Mouse (Mus musculus) monocyte, adult 5-6 weeks (primary cell): ENCODE measurements at regions not wholly inside any gene's neighbourhood (a gene's known extent, or its start where the extent isn't known, plus 50 kb on each side); places are given as distances from the start of the nearest gene placed in this dataset.

Experiments
- ATAC-seq: fragments of 153-309, 156-312 bp; replicated peaks from 2 replicates; pipeline ENCODE4 v1.8.0; 2017; ENCODE audit warnings: mild to moderate bottlenecking; ENCODE audit not compliant: low TSS enrichment, insufficient number of reproducible peaks, severe bottlenecking, poor library complexity, low FRiP score

DNA sequence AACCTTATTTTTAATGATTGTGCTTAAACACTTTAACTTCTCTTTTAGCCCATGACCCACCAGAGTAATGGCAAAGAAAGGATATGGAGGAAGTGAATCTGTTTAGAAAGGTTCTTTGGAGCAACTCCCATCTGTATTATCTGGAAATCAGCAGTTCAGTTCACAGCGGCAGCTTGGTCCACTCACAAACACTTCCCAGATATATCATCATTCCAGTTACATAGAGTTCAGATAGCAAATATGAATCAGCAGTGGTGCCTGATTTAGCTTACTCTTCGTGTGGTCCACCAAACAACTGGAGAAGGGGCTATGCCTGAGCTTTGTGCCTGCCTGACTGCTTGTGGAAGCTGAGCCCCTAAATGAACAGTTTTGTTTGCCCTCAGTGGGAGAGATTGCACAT, 1385.9 kb upstream of the Zeb2 start:
- no peak for ATAC-seq

DNA sequence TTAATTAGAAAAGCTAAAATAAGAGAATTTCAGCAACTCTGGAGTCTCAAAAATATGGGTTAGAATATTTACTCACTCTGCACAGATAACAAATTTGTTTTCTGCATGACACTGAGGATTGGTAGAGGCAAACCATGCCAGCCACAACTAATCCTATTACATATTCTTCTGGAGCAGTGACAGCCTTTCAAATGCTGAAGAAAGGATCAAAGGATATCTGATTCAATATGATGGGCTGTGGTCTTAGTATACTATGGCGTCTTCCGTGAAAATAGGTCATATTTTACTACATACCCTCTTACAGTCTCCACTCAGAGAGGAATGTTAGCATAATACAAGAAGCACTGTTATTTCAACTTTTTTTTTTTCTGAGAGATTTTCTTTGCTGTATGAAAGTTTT, 1375.1 kb upstream of the Zeb2 start:
- ATAC-seq: no peak

DNA sequence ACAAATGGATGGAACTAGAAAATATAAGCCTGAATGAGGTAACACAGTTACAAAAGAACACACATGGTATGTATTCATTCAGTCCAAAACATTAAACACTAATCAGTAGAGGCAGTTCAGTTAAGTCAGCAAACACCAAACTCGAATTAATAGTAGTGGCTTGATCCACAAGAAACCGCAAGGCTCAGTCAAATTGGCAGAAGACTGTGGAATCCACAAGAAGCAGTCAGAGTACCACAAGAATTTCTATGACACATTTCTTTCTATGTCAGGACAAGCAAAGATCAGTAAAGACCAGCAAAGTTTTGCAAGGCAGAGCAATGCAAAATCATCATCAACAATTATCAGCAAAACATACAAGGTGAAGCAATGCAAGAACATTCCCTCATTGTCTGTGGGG, 1373.9 kb upstream of the Zeb2 start:
- ATAC-seq: no peak

DNA sequence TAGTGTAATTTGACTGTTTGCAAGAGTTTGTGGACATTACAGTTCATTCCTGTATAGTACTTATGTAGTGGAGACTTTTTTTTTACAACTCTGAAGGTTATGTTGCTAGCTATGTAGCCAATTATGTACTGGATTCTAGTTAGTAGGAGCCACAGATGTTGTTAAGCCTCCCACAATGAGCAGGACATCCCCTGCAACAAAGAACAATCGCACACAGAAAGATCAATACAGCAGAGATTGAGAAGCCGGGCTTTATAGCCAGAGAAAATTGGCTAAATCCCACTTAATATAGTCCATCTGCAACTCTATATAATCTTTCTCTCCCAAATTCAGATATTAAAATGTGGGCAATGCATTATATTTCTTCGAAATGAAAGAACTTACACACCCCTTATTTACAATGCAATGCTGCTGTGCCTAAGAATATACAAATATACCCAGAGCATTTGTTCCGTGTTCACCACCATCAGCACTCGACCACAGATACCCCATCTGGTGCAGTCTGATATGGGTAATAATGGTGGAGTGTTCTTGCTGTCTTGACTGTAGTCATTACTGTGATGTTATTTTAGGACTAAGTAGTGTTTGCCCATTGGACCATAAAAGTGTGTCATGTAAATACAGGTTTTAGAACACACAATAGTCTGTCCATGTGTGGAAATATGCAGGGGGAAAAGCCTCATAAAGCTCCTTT, 1351.9 kb upstream of the Zeb2 start:
- no peak for ATAC-seq

DNA sequence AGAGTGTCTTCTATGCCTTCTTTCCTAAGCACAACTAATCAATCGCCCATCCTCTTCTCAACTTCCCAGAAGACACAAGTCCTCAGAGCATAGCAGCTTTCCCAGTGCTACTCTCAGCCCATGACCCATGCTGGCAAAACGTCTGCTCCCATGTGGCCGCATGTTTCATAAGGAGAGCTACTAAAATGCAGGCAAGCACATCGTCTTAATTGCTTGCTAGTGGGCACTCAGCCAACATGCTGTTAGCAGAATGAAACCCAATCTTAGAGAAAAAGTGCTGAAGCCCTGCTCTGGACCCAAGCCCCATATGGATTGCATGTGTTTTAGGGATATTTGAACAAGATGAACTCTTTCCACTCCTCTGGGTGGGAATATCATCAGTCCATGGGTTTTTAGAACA, 1348.2 kb upstream of the Zeb2 start:
- no peak for ATAC-seq

DNA sequence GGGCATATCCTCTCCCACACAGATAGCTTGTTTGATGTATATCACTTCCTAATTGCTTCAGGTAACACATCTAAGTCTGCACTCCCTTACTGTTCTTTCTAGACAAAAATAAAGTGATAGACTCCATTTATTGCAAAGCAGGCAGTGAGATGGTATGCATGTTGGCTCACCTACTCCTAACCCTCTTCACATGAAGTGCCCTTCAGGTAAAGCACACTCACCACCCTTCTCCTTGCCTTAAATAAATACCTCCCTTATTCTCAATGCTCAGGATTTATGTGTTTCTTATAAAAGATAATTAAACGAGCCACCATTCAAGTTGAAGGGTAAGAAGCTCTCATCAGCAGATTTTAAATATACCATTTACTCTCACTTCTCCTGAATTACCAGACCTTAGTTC, 1347.7 kb upstream of the Zeb2 start:
- ATAC-seq: no peak

DNA sequence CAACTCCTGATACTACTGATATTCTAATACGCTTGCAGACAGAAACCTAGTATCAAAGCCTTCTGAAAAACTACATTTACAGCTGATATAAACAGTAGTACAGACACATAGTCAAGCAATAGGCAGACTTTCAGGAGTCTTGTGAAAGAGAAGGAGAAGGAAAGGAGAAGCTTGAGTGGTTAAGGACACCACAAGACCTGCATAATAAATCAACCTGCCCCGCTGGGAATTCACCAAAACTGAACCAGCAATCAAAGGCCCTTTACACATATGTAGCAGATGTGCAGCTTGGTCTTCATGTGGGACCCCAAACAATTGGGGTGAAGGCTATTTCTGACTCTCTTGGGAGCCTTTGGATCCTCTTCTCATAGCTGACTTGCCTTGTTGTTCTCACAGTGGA, 1345.5 kb upstream of the Zeb2 start:
- ATAC-seq: no peak

DNA sequence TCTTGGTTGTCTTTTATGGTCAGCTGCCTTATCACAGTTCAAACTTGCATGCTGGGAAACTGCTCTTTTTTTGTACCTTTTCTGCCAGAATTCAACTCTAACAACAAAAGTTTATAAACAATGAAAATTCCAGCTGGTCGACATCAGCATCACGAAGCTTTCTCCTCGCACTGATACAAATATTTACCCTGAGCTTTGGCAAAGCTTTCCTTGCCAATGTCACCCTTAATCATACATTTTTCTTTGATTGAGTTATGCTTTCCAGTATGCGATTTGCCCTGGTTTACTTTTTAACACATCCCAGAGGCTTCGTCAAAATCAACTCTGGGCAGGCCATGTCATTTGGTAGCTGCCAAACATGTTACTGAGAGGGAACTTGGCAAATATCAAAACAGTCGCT, 1333.5 kb upstream of the Zeb2 start:
- ATAC-seq: no peak

DNA sequence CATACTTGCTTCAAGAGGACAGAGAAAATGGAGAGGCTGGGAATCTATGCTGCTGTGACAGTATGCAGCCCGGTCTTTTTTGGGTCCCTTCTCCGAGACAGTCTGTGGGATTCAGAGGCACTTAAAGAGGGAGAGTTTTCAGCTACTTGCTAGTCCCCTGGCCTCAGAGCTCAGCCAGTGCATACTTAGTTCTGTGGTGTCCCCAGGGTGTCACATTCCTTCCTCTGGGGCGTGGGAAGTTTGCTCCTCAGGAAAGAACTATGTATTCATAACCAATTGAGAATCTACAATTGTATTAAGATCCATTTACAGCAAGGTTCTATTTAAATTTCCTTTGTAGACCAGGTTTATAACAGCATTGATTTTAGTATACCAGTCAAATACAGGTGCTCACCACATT, 1328.1 kb upstream of the Zeb2 start:
- no peak for ATAC-seq

DNA sequence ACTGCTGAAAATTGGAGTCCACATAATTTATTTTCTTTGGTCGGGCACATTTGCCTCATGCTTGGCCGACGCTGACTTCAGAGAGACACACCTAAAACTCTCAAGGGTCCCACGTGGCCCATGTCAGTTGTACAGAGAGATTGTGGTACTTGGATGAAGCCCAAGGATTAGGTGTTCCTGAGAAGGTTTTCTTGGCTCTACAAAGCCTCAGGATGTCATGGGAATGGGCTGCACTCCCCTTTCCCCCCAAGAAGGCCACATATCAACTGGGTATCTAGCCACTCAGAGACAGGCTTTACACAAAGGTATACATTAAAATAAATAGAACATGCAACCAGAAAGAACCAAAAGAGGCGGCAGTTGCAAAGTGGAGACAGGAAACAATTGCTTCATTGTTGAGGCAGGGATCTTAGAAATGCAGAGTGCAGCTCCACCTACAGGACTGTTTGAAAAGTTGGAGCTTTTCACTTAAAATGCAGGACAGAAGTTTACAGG, 1326.5 kb upstream of the Zeb2 start:
- ATAC-seq: peak; percentile 69

DNA sequence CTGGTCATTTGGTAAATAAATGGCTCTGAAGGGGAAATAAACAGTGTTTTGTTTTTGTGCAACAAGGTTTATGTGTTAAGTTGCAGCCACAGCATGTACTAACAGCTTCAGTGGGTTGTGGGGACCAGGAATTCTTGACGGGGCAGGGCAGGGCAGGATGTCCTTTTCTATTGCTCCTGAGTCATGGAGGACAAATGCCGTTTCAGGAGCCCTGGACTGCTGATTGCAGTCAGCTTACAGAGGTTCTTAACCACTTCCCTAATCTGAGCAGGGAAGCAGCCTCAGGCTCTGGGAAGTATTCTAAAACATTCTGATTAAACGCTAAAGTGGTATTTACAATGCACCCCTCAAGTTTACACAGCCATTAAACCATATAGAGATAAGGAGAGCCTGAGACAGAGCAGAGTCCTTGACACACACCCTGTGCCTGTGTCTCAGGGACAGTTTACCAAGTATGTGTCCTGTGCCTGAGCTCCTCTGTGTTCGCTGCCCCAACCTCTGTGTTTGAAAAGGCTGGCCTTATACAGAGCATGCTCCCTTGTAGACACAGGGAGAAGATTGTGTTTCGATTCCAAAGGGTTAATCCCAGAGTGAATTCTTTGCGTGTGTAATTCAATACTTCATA, 1326.0 kb upstream of the Zeb2 start:
- ATAC-seq: peak; percentile 57; the same call in 1 of the 2 replicates

DNA sequence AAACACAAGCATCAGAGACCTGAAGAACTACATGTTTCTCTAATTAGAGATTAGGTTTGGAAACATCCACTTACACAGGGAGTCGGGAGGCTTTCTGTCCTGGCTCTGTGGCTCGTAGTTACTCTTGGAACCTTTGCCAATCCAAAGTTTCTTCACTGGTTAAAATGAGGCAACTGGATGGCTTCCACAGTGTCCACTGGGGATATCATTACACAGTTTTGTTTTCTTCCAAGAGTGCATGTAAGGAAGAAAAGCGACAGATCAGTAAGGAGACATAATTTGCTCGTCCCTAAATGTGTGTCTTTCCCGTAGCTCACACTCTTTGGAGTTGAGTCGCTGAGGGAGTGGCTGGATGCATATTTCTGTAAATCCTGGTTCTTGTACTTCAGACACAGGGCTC, 1325.4 kb upstream of the Zeb2 start:
- no peak for ATAC-seq

DNA sequence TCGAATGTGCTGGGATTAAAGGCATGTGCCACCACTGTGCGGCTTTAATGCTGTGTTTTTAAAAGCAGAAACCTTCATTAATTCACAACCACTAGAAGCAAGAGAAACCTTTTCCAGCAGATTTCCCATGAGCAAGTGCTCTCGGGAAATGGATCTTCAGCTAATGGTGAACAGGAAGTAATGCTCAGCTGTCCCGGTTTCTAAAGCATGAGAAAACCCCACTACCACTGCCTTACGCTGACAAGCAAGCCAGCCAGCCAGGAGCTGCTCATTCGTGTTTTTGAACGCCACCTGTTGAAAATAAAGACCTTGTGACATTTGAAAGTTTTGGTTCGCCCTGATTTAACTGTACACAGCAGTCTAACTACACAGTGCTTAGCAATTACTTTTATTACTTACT, 1324.7 kb upstream of the Zeb2 start:
- no peak for ATAC-seq

DNA sequence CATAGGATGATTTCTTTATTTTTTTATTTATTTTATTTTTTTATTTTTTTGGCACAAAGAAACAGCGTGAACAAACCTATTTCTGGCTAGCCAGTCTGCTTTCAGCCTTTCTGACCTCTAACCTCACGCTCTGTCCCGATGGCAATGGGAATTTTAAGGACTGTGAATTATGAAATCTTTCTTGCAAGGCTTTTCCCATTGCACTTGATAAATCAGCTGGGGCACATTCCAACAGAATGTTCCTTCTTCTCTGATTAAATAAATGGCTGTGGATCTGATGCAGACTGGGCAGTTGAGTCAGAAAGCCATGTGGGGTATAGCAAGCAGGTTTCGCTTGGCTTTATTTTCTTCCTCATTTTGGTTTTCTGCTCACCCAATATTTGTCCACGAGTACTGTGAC, 1324.2 kb upstream of the Zeb2 start:
- ATAC-seq: no peak

DNA sequence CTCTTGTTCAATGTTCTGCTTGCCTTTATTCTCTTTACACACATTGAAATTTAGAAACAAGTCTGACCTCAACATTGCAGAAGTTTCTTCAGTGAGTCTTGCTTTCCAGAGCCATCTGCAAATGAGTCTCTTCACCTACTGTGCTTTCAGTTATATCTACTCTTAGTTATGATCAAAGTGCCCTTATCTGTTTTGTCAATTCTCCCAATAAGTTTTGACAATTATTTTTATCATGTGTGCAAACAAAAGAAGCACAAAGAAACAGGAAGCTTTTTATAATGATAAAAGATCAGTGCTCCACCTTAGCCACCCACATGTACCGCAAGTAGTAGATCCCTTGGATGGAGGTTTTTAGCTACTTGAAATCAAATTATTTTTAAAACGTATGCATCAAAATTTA, 1322.8 kb upstream of the Zeb2 start:
- ATAC-seq: no peak

DNA sequence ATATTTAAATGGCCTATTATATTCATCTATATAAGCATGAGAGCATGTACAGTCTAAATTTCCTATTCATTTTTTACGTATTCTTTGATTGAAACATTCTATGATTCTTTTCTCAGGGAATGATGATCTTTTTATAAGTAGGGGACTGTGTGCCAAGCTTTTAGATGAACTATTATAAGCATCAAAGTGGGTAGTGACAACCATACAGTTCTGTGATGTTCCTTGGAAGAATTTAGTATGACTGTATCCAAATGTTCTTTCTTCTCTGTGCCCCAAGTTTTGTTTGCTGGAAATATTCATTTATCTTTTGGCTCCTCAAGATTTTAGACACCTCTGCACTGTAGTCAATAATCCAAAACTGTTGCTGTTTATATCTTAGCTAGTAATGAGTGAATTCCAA, 1301.1 kb upstream of the Zeb2 start:
- no peak for ATAC-seq

DNA sequence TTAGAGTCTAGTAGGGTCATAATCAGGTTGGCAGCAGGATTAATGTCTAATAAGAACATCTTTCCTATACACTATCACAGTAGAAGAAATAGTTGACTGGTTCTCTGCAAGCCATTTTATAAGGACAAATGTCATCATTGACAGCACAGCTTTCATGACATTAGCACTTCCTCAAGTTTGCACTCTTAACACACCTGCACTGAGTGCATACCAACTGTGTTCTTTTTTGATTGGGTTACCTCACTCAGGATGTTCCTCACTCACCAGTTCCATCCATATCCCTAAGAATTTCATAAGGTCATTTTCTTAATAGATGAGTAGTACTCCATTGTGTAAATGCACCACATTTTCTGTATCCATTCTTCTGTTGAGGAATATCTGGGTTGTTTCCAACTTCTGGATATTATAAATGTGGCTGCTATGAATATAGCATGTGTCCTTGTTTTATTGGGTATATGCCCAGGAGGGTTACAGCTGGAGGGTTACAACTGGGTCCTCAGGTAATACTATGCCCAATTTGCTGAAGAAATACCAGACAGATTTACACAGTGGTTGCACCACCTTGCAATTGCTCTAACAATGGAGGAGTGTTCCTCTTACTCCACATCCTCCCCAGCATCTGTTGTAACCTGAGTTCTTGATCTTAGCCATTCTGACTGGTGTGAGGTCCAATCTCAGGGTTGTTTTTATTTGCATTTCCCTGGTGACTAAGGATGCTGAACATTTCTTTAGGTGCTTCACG, 1285.3 kb upstream of the Zeb2 start:
- ATAC-seq: no peak

DNA sequence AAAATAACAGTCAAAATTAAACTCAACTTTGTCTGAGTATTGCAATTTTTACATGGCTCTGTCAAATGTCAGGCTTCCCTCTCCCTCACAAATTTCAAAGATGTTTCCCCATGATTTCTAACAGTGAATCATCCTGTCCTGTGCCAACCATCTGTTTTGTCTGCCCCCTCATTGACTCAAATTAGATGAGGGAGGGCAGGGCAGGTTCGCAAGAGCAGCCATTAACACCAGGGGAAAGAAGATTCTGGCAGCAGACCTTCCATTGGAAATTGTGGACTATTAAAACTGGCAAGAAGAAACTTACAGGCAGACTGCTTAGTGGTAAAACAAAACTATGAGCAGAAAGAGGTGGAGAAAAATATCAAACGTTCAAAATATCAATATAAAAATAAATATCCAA, 1277.0 kb upstream of the Zeb2 start:
- no peak for ATAC-seq

DNA sequence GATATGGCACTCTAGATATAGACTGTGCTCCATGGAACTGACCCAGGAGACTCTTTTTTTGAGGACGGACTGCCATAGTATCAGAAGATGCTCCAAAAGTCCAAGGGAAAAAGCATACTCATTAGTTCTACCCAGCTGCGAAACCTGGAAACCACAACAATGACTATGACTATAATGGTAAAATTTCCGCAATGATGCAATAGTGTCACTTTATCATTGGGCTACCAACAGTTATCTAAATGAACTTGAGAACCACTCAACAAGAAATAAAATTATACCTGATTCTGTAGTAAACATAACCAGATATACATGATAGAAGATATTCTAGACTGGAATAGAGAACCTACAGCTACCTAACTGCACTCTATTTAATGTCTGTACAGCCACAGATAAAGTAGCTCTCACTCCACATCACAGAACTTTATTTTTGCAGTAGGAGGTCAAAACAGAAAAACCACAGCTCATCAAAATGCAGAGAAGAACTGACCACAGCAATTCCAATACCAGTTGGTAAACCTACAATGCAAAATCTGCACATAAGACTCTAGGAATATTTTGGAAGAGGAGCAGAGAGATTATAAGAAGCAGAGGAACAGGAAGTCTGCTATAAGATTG, 1255.8 kb upstream of the Zeb2 start:
- ATAC-seq: no peak

DNA sequence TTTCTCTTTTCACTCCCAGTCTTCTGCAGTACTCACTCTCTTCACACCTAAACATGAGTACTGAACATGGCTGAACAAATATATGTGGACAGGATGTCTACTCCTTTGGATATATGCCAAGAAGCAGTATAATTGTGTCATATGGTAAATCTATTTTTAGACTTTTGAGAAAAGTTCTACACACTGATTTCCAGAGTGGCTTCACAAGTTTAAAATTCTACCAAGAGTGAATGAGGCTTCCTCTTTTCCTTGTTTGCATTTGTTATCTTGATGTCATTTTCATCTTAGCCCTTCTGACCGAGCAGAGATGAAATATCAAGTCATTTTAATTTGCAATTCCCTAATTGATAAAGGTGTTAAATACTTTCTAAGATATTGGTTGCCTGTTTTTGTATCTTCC, 1254.6 kb upstream of the Zeb2 start:
- ATAC-seq: no peak
